Mouse (Mus musculus): ENCODE data around the gene Atp6v1g3.

DNA sequence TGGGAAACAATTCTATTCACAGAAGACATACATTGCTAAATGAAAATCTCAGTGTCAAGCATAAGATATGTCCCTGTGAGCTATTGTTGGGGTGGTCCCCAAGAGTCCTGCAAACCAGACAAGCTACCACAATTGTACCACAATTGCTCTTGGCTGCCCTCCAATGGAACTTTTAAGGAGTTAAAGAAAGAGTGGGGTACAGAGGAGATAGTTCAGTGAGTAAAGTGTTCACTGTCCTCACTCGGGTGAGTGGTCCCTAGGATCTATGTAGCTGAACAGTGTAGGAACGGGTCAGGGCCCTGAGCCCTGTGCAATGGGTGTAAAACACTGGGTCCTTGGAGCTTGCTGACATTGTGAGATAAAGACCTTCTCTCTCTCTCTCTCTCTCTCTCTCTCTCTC lies 29.2 kb downstream of the Atp6v1g3 start:
- TF ChIP-seq CTCF (IDR thresholded peaks at IDR 0.05; ENCODE audit: low read depth) (no peak), EP300 (IDR thresholded peaks at IDR 0.05; ENCODE audit: low read depth) (no peak)

Measured in liver, embryonic 14.5 days (tissue).